27 mouse cellular contexts compared by ENCODE assay signal in the genomic region with DNA sequence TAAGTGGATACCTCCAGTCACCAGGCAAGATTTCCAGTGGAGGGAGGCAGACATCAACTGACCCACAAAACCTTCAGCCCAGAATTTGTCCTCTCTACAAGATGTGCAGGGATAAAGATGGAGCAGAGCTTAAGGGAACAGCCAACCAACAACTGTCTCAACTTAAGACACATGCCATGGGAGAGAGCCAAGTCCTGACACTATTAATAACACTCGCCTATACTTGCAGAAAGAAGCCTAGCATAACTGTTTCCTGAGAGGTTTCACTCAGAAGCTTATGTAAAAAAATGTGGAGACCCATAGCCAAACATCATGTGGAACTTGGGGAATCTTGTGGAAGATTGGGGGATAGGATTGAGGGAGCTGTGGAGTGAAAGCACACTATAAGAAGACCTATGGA.
A peak's percentile ranks its signal among the peaks of the same experiment; 100 is the strongest.
DNase-seq lines count a peak whose midpoint lies in the region; ATAC-seq and TF ChIP-seq lines count a peak whose summit lies in the region.
"Had no signal": no experiment of that assay in that cellular context is flagged by ENCODE, and none has a peak within 500 bp of the region (broad histone marks: within the 10 kb centered on the region; RNA-seq: fewer than 3 reads in every experiment).

No protein-coding gene starts in this region.

- 75% methylated on average over 1 of the region's 1 CpGs for WGBS in embryonic facial prominence, embryonic 14.5 days
- WGBS in embryonic facial prominence, embryonic 10.5 days, result 88% methylated on average over 1 of the region's 1 CpGs
- 77% methylated on average over 1 of the region's 1 CpGs for WGBS in heart, embryonic 10.5 days
- 90% methylated on average over 1 of the region's 1 CpGs for WGBS in thymus, adult 2 months

- no peaks in the 10 kb centered on the region for H3K36me3 ChIP-seq in embryonic facial prominence, embryonic 14.5 days (ENCODE audit: control insufficient read depth, insufficient read depth, low read length)
- no peaks in the 10 kb centered on the region for H3K36me3 ChIP-seq in embryonic facial prominence, embryonic 10.5 days (replicated peaks)
- no peaks in the 10 kb centered on the region for H3K36me3 ChIP-seq in heart, embryonic 10.5 days
- H3K36me3 ChIP-seq in thymus, adult 2 months (ENCODE audit: control insufficient read depth, insufficient read depth, low read length), result no peaks in the 10 kb centered on the region
- H3K36me3 ChIP-seq: embryonic facial prominence, embryonic 15.5 days; G1E; heart, embryonic 13.5 days; hindbrain, embryonic 12.5 days; hindbrain, embryonic 15.5 days had no signal

- peak; percentile 28 for DNase-seq in embryonic facial prominence, embryonic 14.5 days (ENCODE audit: low spot score)
- no peak for DNase-seq in embryonic facial prominence, embryonic 10.5 days (ENCODE audit: low spot score)
- peak; percentile 1 for DNase-seq in heart, adult 8-10 months (ENCODE audit: low spot score)
- no peak for DNase-seq in heart, embryonic 10.5 days (ENCODE audit: low spot score)
- DNase-seq in adipocyte (ENCODE audit: low spot score), result peak; percentile 64
- DNase-seq in thymus, adult 2 months, result no peak
- DNase-seq: adrenal gland, adult 8-10 months; adrenal gland, postnatal 25 days; B cell, adult 2 months; cerebellum, adult 11 months; cerebellum, adult 2 months; cerebellum, adult 9-11 months; cerebellum, postnatal 36 days; embryo, embryonic 11 days; forebrain, postnatal 0 days; gastrocnemius, postnatal 10 days; gastrocnemius, postnatal 36 days; heart, postnatal 14 days had no signal

- no peaks in the 10 kb centered on the region for H3K4me1 ChIP-seq in embryonic facial prominence, embryonic 14.5 days (ENCODE audit: control insufficient read depth, insufficient read depth, low read length)
- H3K4me1 ChIP-seq in embryonic facial prominence, embryonic 10.5 days, result no peaks in the 10 kb centered on the region
- H3K4me1 ChIP-seq in heart, embryonic 10.5 days, result no peaks in the 10 kb centered on the region
- H3K4me1 ChIP-seq in thymus, adult 2 months (replicated peaks; ENCODE audit: control insufficient read depth, insufficient read depth, low read length), result no peaks in the 10 kb centered on the region
- H3K4me1 ChIP-seq: embryonic facial prominence, embryonic 15.5 days; heart, embryonic 13.5 days; hindbrain, embryonic 15.5 days had no signal

- H3K9me3 ChIP-seq in embryonic facial prominence, embryonic 14.5 days (ENCODE audit: control insufficient read depth, low read length), result no peaks in the 10 kb centered on the region
- H3K9me3 ChIP-seq in embryonic facial prominence, embryonic 10.5 days, result no peaks in the 10 kb centered on the region
- H3K9me3 ChIP-seq in heart, embryonic 10.5 days, result no peaks in the 10 kb centered on the region
- H3K9me3 ChIP-seq: embryonic facial prominence, embryonic 15.5 days; heart, embryonic 13.5 days; hindbrain, embryonic 12.5 days; hindbrain, embryonic 15.5 days had no signal

- no peak overlapping the region for H3K9ac ChIP-seq in embryonic facial prominence, embryonic 14.5 days (ENCODE audit: low read depth, low read length)
- H3K9ac ChIP-seq: embryonic facial prominence, embryonic 15.5 days; forebrain, postnatal 0 days; heart, embryonic 13.5 days; hindbrain, embryonic 12.5 days; hindbrain, embryonic 15.5 days had no signal

- H3K27ac ChIP-seq in embryonic facial prominence, embryonic 14.5 days (replicated peaks; ENCODE audit: low read depth, low read length), result no peak overlapping the region
- no peak overlapping the region for H3K27ac ChIP-seq in embryonic facial prominence, embryonic 10.5 days (replicated peaks)
- H3K27ac ChIP-seq in heart, embryonic 10.5 days, result no peak overlapping the region
- no peak overlapping the region for H3K27ac ChIP-seq in thymus, adult 2 months (ENCODE audit: control insufficient read depth, insufficient read depth, low read length)
- H3K27ac ChIP-seq: embryonic facial prominence, embryonic 15.5 days; heart, embryonic 13.5 days; hindbrain, embryonic 12.5 days; hindbrain, embryonic 15.5 days had no signal

- no peak overlapping the region for H3K4me2 ChIP-seq in embryonic facial prominence, embryonic 14.5 days (ENCODE audit: low read depth, low read length)
- H3K4me2 ChIP-seq: embryonic facial prominence, embryonic 15.5 days; heart, embryonic 13.5 days; hindbrain, embryonic 12.5 days; hindbrain, embryonic 15.5 days had no signal

- ATAC-seq in embryonic facial prominence, embryonic 14.5 days (ENCODE audit: low read depth), result no peak
- ATAC-seq in cerebellum, adult (ENCODE audit: insufficient number of reproducible peaks, low FRiP score, low TSS enrichment), result no peak
- ATAC-seq: forebrain, embryonic 14.5 days; forebrain, postnatal 0 days; intestine, postnatal 0 days had no signal

- H3K4me3 ChIP-seq in embryonic facial prominence, embryonic 14.5 days (ENCODE audit: low read depth, low read length), result no peak overlapping the region
- H3K4me3 ChIP-seq in embryonic facial prominence, embryonic 10.5 days, result no peak overlapping the region
- H3K4me3 ChIP-seq in heart, embryonic 10.5 days, result no peak overlapping the region
- H3K4me3 ChIP-seq in thymus, adult 2 months (ENCODE audit: control insufficient read depth, insufficient read depth, low read length), result no peak overlapping the region
- H3K4me3 ChIP-seq: embryonic facial prominence, embryonic 15.5 days; heart, embryonic 13.5 days; hindbrain, embryonic 12.5 days; hindbrain, embryonic 15.5 days had no signal

- no peaks in the 10 kb centered on the region for H3K27me3 ChIP-seq in embryonic facial prominence, embryonic 14.5 days (replicated peaks; ENCODE audit: control insufficient read depth, insufficient read depth, low read length)
- H3K27me3 ChIP-seq in embryonic facial prominence, embryonic 10.5 days (replicated peaks; ENCODE audit: low read depth, poor library complexity, severe bottlenecking), result no peaks in the 10 kb centered on the region
- no peaks in the 10 kb centered on the region for H3K27me3 ChIP-seq in heart, embryonic 10.5 days (ENCODE audit: insufficient read depth, poor library complexity, severe bottlenecking)
- H3K27me3 ChIP-seq in thymus, adult 2 months (ENCODE audit: control insufficient read depth, insufficient read depth, low read length), result no peaks in the 10 kb centered on the region
- H3K27me3 ChIP-seq: CH12.LX; embryonic facial prominence, embryonic 15.5 days; heart, embryonic 13.5 days; hindbrain, embryonic 12.5 days; hindbrain, embryonic 15.5 days had no signal

- no peak for TF ChIP-seq POLR2A in thymus, adult 2 months (IDR thresholded peaks at IDR 0.05; ENCODE audit: control insufficient read depth, extremely low read depth, insufficient read depth, low read length, poor library complexity)

- TF ChIP-seq CTCF in thymus, adult 2 months (IDR thresholded peaks at IDR 0.05; ENCODE audit: borderline replicate concordance, control insufficient read depth, extremely low read depth, insufficient read depth, low read length, poor library complexity), result no peak

Comparison
In these comparisons a context has a peak if more than half of its experiments do, and no peak if none do; other contexts are left out.
1. DNase-seq: peak in embryonic facial prominence, embryonic 14.5 days (single experiment), heart, adult 8-10 months (single experiment) and adipocyte (single experiment); none in embryonic facial prominence, embryonic 10.5 days (single experiment), heart, embryonic 10.5 days (single experiment) and thymus, adult 2 months (single experiment).